27 mouse cellular contexts compared by ENCODE assay signal in the genomic region with DNA sequence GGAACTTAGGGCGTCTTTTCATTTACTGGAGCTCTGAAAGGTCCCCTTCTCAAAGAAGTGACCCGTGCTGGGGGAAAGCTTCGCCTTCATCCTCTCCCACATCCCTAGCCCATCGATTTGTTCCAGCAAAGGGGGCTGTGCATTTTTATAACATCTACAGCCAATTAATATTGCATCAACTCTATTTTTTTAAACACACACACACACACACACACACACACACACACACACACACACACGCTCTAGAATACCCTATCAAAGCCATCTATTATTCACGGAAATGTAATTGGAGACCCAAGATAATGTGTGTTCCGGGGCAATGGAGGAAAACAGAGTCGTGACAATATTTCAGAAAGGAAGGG. TPM values are rescaled to one million over a fixed set of nuclear protein-coding genes. Genes with fewer than 3 reads are reported as not detected.
DNase-seq lines count a peak whose midpoint lies in the region; ATAC-seq lines count a peak whose summit lies in the region.
"Had no signal": no experiment of that assay in that cellular context is flagged by ENCODE, and none has a peak within 500 bp of the region (broad histone marks: within the 10 kb centered on the region; RNA-seq: fewer than 3 reads in every experiment).

No protein-coding gene starts in this region.

- no peak overlapping the region; the same call in 1 of the 2 replicates for H3K27ac ChIP-seq in neural tube, embryonic 11.5 days (ENCODE audit: low read depth, low read length)
- H3K27ac ChIP-seq in hindbrain, embryonic 16.5 days (ENCODE audit: low read depth, low read length) = no peak overlapping the region
- H3K27ac ChIP-seq in midbrain, embryonic 15.5 days = peak overlapping the region; percentile 77
- H3K27ac ChIP-seq: embryonic facial prominence, embryonic 13.5 days; gastrocnemius, adult 2 months; kidney, postnatal 0 days; liver, embryonic 15.5 days; stomach, embryonic 15.5 days had no signal

- no peak for ATAC-seq in neural tube, embryonic 11.5 days (ENCODE audit: insufficient read depth, low FRiP score, low TSS enrichment)
- ATAC-seq in hindbrain, embryonic 16.5 days = no peak
- peak; percentile 52 for ATAC-seq in midbrain, embryonic 15.5 days (replicated peaks)
- ATAC-seq: lung, postnatal 0 days had no signal

- H3K4me1 ChIP-seq in neural tube, embryonic 11.5 days (ENCODE audit: control insufficient read depth, insufficient read depth, low read length) = no peaks in the 10 kb centered on the region
- peaks cover 3% of the 10 kb centered on the region; the same call in 1 of the 2 replicates for H3K4me1 ChIP-seq in hindbrain, embryonic 16.5 days (ENCODE audit: control insufficient read depth, insufficient read depth, low read depth, low read length)
- peaks cover 15% of the 10 kb centered on the region for H3K4me1 ChIP-seq in midbrain, embryonic 15.5 days
- H3K4me1 ChIP-seq: liver, embryonic 15.5 days; stomach, embryonic 15.5 days had no signal

- H3K27me3 ChIP-seq in neural tube, embryonic 11.5 days (ENCODE audit: control insufficient read depth, insufficient read depth, low read length) = peaks cover 78% of the 10 kb centered on the region
- H3K27me3 ChIP-seq in hindbrain, embryonic 16.5 days (replicated peaks; ENCODE audit: control insufficient read depth, insufficient read depth, low read length) = peaks cover 44% of the 10 kb centered on the region
- peaks cover 55% of the 10 kb centered on the region for H3K27me3 ChIP-seq in midbrain, embryonic 15.5 days (replicated peaks)
- H3K27me3 ChIP-seq: CH12.LX had no signal

- H3K9me3 ChIP-seq in neural tube, embryonic 11.5 days (ENCODE audit: control insufficient read depth, low read length) = no peaks in the 10 kb centered on the region
- H3K9me3 ChIP-seq in hindbrain, embryonic 16.5 days (ENCODE audit: control insufficient read depth, low read length) = no peaks in the 10 kb centered on the region
- H3K9me3 ChIP-seq in midbrain, embryonic 15.5 days = no peaks in the 10 kb centered on the region
- H3K9me3 ChIP-seq: embryonic facial prominence, embryonic 13.5 days; liver, embryonic 15.5 days; stomach, embryonic 15.5 days had no signal

- DNase-seq in neural tube, embryonic 11.5 days (ENCODE audit: low spot score) = no peak
- no peak for DNase-seq in neural tube, embryonic 10.5 days (ENCODE audit: extremely low spot score, low spot score)
- no peak for DNase-seq in lung, postnatal 10 days
- DNase-seq in layer of hippocampus, postnatal 14 days (ENCODE audit: low spot score in 2 of 2) = no peak
- no peak for DNase-seq in cerebellum, adult 9-10 months
- DNase-seq in right cerebral cortex, adult 18-20 months = no peak
- DNase-seq: cerebellum, adult 8-10 months; gastrocnemius, adult 2 months; heart, postnatal 10 days; kidney, adult 18-20 months; layer of hippocampus, postnatal 36 days; right cerebral cortex, postnatal 14 days had no signal

- H3K9ac ChIP-seq in neural tube, embryonic 11.5 days (ENCODE audit: low read length) = no peak overlapping the region
- H3K9ac ChIP-seq in hindbrain, embryonic 16.5 days (ENCODE audit: low read depth, low read length) = no peak overlapping the region
- H3K9ac ChIP-seq in midbrain, embryonic 15.5 days = peak overlapping the region; percentile 34; the same call in 1 of the 2 replicates
- H3K9ac ChIP-seq: embryonic facial prominence, embryonic 13.5 days; liver, embryonic 15.5 days; stomach, embryonic 15.5 days had no signal

- 0 out of 2 replicates have a peak overlapping the region, but pooled peaks have one; percentile 17 for H3K4me3 ChIP-seq in neural tube, embryonic 11.5 days (ENCODE audit: low read depth, low read length)
- H3K4me3 ChIP-seq in hindbrain, embryonic 16.5 days (ENCODE audit: low read length) = no peak overlapping the region; the same call in 1 of the 2 replicates
- peak overlapping the region; percentile 22 for H3K4me3 ChIP-seq in midbrain, embryonic 15.5 days
- H3K4me3 ChIP-seq: embryonic facial prominence, embryonic 13.5 days; gastrocnemius, adult 2 months; liver, embryonic 15.5 days; stomach, embryonic 15.5 days had no signal

- no peaks in the 10 kb centered on the region for H3K36me3 ChIP-seq in neural tube, embryonic 11.5 days (ENCODE audit: control insufficient read depth, insufficient read depth, low read length)
- H3K36me3 ChIP-seq in hindbrain, embryonic 16.5 days (ENCODE audit: control insufficient read depth, insufficient read depth, low read length) = no peaks in the 10 kb centered on the region
- no peaks in the 10 kb centered on the region for H3K36me3 ChIP-seq in midbrain, embryonic 15.5 days (replicated peaks)
- H3K36me3 ChIP-seq: embryonic facial prominence, embryonic 13.5 days; liver, embryonic 15.5 days; stomach, embryonic 15.5 days had no signal

- WGBS in neural tube, embryonic 11.5 days = 2% methylated on average over 8 of the region's 8 CpGs
- WGBS in hindbrain, embryonic 16.5 days = 1% methylated on average over 8 of the region's 8 CpGs
- 0% methylated on average over 8 of the region's 8 CpGs for WGBS in midbrain, embryonic 15.5 days

- H3K4me2 ChIP-seq in neural tube, embryonic 11.5 days (ENCODE audit: low read depth) = peak overlapping the region; percentile 24; the same call in 1 of the 2 replicates
- H3K4me2 ChIP-seq in hindbrain, embryonic 16.5 days (ENCODE audit: low read length) = peak overlapping the region; percentile 42
- H3K4me2 ChIP-seq in midbrain, embryonic 15.5 days = peak overlapping the region; percentile 47
- H3K4me2 ChIP-seq: embryonic facial prominence, embryonic 13.5 days; heart, embryonic 11.5 days; liver, embryonic 15.5 days; stomach, embryonic 15.5 days had no signal

RNA-seq across cellular contexts. Expression of a gene that starts 8.7 kb away (rescaled TPM):
- 2.7 and 3.3 TPM in 2 replicates for polyA plus RNA-seq in neural tube, embryonic 11.5 days (2014; fragmentation: Nextera tagmentation; extraction: Ambion mirVana)
- 5.2 and 5.3 TPM in 2 replicates for polyA plus RNA-seq in hindbrain, embryonic 16.5 days (2015; fragmentation: Nextera tagmentation; extraction: Ambion mirVana)
- 15.8 and 19.3 TPM in 2 replicates for polyA plus RNA-seq in midbrain, embryonic 15.5 days (2015; fragmentation: Nextera tagmentation; extraction: Ambion mirVana)
- total RNA-seq in layer of hippocampus, postnatal 14 days (2021) = not detected
- total RNA-seq: adrenal gland, postnatal 4 days; CH12.LX; common myeloid progenitor, adult 5-6 weeks; gastrocnemius, adult 2 months; granulocyte monocyte progenitor cell, adult 5-6 weeks; heart, postnatal 10 days; layer of hippocampus, postnatal 36 days; left cerebral cortex, postnatal 25 days; megakaryocyte, adult 5-6 weeks had no signal
- polyA plus RNA-seq: heart, embryonic 11.5 days; kidney, postnatal 0 days; liver, embryonic 15.5 days; lung, postnatal 0 days; stomach, embryonic 15.5 days; thymus, postnatal 0 days had no signal
